Mouse (Mus musculus) frontal cortex, postnatal 25 days (tissue): Measurements from ENCODE around the gene Farp1.
A peak's percentile ranks its signal among the peaks of the same experiment; 100 is the strongest.
"Not testable (repeated sequence)": the region's sequence is repeated elsewhere in the genome, so short reads cannot be mapped to it uniquely, and the experiment has no call there.

Experiments used
- DNase-seq, 2 experiments: peaks; one replicate each; pipeline ENCODE4 v3.0.0; 2022; ENCODE audit warnings: low spot score in 2 of 2

Gene Farp1

DNA sequence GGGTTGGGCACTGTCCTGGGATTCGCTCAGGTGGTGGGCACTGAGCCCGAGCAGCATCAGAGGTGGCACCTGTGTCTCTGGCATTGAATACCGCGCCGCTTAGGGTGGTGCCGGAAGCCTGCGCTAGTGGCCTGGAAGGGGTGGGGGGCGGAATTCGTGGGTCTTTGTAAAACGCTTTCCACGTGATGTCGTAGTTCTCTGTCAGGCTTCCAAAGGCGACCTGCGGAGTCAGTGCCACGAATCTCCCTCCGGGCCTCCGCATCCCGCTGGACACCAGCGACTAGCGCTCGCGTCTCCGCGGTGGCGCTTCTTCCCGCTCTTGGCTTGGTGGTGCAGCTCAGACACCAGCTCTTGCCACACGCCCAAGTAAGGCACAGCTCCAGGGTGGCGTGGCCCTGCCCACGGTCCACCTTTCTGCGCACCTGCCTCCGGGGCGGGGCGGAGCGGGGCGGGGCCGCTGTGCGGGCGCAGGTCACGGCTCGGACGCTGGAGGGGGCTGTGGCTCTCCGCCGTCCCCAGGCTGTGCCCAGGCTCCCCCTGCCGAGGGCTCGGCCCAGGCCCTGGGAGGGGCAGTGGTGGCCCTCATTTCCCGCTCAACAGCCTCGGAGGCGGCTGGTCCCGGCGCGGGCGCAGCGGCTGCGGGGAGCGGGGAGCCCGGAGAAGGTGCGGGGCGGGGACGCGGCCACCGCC is at the start of gene Farp1:
Gene Farp1 (plus strand): TSS at position 228 of the 690 bp plus-strand sequence.
- DNase-seq, result peak; percentile 56 to 59

GRCm38 (mm10) chr14:120989126-120989525 is 45.9 kb upstream of the Farp1 start:
- no peak for DNase-seq

DNA sequence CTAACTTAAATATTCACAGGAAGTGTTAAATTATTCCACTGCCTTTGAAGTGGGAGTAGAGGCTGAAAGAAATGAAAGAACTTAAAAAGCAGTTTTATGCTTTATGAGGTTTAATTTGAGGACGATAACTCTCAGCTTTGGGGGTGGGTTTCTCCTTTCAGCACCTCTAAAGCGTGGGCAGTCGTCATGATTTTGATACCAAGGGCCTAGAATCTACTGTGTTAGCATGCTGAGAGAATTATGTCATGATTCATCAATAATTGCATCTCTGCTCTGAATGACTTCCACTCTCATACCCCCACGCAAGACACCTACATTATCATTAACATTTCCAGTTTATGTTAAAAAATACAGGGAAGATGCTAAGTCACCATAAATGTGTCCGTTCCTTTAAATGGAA is 37.3 kb upstream of the Farp1 start:
- DNase-seq, result no peak

GRCm38 (mm10) chr14:121000561-121001340 is 34.2 kb upstream of the Farp1 start:
- DNase-seq, result no peak

DNA sequence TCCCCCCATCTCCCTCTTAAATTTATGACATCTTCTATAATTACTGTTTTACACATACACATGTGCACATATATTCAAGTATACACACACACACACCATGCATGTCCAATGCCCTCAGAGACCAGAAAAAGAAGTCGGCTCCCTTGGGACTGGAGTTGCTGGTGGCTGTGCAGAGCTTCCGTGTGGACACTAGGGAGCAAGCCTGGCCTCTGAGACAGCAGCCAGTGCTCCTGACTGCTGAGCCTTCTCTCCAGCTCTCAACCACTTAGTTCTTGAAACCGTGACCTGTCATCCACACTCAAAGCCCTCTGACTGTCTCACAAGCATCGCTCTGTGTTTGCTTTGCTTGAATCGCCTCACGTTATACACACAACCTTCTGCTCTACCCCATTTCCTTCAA is 29.4 kb upstream of the Farp1 start:
- no peak for DNase-seq

DNA sequence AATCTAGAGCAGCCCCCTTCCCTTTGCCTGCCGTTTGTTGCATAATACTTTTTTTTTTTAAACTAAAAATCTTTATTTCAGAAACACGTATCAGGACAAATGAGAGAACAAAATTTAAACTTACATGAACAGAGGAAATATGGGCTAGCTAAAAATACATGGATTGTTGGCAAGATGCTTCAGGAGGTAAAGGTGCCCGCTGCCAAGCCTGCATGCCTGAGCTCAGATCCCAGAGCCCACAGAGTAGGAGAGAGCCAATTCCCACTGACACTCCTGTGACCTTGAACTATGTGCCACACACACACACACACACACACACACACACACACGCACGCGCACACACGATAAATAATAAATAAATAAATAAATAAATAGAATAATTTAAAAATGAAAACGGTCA is 29.0 kb upstream of the Farp1 start:
- no peak for DNase-seq

GRCm38 (mm10) chr14:121015114-121015690 is 19.8 kb upstream of the Farp1 start:
- DNase-seq, result no peak

- DNase-seq, result no peak
Observed at GRCm38 (mm10) chr14:121022403-121022802, 12.6 kb upstream of the Farp1 start.

DNA sequence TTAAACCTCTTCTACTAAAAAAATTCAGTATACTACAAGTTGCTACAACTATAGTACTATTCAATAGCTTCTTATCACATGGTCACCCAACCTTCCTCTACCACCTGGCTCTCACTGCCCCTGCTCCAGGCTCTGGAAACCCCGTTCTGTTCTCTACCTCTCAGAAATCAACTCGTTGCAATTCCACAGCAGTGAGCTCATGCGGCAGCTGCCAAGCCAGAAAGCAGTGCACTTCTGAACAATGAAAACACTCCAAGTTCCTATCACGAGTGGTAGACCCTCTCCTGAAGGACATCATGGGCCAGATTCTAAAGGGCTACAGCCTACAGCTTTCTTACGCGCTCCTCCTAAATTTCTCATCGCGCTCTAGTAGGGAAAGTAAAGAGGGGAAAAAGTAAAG is 9.6 kb upstream of the Farp1 start:
- no peak for DNase-seq

DNA sequence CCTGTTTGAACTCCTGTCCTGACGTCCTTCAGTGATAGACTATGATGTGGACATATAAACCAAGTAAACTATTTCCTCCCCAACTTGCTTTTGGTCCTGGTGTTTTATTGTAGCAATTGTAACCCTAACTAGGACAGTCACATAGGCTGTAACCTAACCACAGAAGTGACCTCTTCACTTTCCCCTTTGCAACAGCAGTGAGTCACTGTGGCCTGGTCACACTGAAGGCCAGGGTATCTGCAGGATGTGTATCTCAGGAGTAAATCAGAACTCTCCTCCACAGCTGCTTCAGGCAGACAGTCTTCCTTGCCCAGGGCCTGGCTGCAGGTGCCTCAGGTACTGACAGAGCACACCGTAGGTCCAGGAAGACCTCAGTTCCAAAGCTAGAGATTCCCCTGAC is 3.6 kb upstream of the Farp1 start:
- DNase-seq, result no peak

DNA sequence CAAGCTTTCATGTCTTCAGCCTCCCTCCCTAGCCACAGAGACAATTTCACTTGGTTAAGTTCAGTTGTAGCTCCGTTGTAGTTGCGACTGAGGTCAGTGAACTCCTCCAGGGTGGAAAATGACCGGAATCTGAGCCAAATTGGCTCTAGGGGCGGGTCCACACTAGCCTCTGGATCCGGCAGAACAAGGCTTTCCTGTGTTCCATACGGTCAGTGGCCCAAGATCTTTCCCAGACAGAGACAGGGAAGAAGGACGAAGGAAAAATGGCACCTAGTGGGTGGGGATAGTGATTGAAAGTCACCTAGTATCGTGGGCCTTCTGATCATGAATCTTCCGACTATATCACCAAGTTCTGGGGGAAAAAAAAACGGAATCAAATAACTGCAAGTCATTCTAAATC is 475 bp upstream of the Farp1 start:
- no peak for DNase-seq

GRCm38 (mm10) chr14:121035663-121036473 is 868 bp downstream of the Farp1 start:
- DNase-seq, result peak in 1 of 2 experiments; percentile 28

DNA sequence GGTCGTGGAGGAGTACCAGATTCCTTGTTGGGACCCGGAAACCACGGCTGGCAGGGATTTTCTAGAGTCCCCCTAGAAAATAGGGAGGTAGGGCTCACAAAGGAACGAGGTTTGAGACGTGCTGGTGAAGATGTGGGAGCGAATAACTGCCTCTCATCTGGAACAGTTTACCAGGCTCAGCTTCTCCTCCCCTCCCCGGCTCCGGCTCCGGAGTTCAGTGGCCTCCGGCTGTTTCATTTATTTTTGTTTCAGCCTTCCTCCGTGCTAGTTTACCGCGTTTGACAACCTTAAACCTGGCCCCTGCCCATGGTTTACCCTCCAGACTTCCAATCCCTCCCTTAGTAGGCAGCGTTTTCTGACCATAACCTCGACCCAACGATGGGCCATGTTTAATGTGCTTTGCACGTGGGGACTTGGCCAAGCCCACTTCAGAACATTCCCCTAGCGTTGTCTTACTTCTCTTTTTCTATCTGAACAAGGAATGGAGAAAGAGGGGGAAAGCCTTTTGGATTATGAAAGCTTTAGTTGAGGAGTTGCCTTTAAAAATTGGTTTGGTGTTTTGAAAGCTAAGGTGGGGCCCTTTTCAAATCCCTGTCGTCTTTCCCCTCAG is 1.7 kb downstream of the Farp1 start:
- DNase-seq, result no peak

DNA sequence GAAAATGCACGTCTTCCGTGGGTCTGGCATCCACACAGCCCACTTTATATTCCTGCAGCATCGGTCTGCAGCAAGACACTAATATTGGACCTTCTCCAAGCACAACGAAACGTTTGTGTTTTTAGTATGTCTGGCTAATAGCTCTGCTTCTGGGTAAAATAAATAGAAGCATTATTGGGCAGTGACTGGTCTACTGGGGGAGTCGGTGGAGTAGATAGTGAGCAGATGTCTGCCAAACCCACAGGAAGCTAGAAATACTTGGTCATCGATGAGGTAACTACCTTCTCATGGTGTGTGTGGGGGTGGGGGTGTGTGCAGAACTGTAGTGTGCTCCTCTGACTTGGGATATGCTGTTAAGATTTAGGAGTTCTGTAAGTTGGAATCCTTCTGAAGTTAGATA is 2.3 kb downstream of the Farp1 start:
- DNase-seq, result no peak

DNA sequence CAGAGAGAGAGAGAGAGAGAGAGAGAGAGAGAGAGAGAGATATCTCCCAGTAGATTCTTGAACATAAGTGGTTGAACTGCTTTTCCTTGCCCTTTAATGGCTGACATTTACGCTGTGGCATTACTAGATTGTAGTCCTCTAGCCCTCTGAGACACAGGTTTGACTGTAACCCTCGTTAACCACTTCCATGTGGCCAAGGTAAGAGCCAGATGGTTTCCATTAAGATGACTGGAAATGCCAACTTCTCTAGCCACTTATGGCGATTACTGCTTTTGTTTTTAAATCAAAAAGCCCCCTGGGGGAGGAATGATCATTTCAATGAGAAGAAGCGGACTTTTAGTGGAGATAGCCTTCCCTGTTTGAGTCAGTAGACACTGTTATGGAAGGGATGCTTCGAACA is 3.7 kb downstream of the Farp1 start:
- DNase-seq, result no peak

- DNase-seq, result no peak
Observed at GRCm38 (mm10) chr14:121044145-121044544, 9.1 kb downstream of the Farp1 start.

- no peak for DNase-seq
Observed at GRCm38 (mm10) chr14:121046313-121046961, 11.4 kb downstream of the Farp1 start.

- DNase-seq, result no peak
Observed at GRCm38 (mm10) chr14:121047780-121048179, 12.8 kb downstream of the Farp1 start.

- DNase-seq, result not testable (repeated sequence)
Observed at GRCm38 (mm10) chr14:121051002-121051401, 16.0 kb downstream of the Farp1 start.

- DNase-seq, result no peak
Observed at GRCm38 (mm10) chr14:121053020-121053518, 18.1 kb downstream of the Farp1 start.

GRCm38 (mm10) chr14:121054062-121054461 is 19.1 kb downstream of the Farp1 start:
- no peak for DNase-seq
